Mouse (Mus musculus) limb, embryonic 10.5 days (tissue): ENCODE data around the gene Lrig1. TPM values are rescaled to one million over a fixed set of nuclear protein-coding genes. Genes with fewer than 3 reads are reported as not detected.

Source experiments
- DNase-seq: peaks from one replicate; pipeline ENCODE4 v3.0.0-alpha.2; 2017; ENCODE audit warnings: low spot score
- H3K27ac ChIP-seq: fragments of 300-500 bp; sonication (generic); 2 replicates; pipeline ENCODE4 v1.5.1; 2016; ENCODE audit warnings: mild to moderate bottlenecking
- H3K27me3 ChIP-seq: fragments of 300-500 bp; sonication (generic); 2 replicates; pipeline ENCODE4 v1.6.1; 2016; ENCODE audit warnings: low read depth, mild to moderate bottlenecking; ENCODE audit not compliant: poor library complexity, severe bottlenecking
- H3K36me3 ChIP-seq: fragments of 300-500 bp; sonication (generic); 2 replicates; pipeline ENCODE4 v1.6.1; 2016; ENCODE audit warnings: mild to moderate bottlenecking, moderate library complexity
- H3K4me1 ChIP-seq: fragments of 300-500 bp; sonication (generic); 2 replicates; pipeline ENCODE4 v1.6.1; 2016
- H3K4me3 ChIP-seq: fragments of 300-500 bp; sonication (generic); 2 replicates; pipeline ENCODE4 v1.5.1; 2016; ENCODE audit warnings: mild to moderate bottlenecking, moderate library complexity
- H3K9me3 ChIP-seq: fragments of 300-500 bp; sonication (generic); replicated peaks from 2 replicates; pipeline ENCODE4 v1.6.1; 2016; ENCODE audit warnings: mild to moderate bottlenecking
- WGBS: fragments of 180-500 bp; shearing (Covaris S2); methylation state at CpG from one replicate; pipeline ENCODE4 v1.1.7; 2016; 5-methylcytosine and 5-hydroxymethylcytosine counted together
- polyA plus RNA-seq: library from polyadenylated mRNA; unstranded; fragments of >200 nt; fragmentation: Nextera tagmentation; extraction: Ambion mirVana; gene quantifications from 2 replicates; pipeline ENCODE4 v1.2.1, GENCODE M21; 2016

The Lrig1 gene
- polyA plus RNA-seq, 1 experiment from 2014 or later, result 15.7 TPM

DNA sequence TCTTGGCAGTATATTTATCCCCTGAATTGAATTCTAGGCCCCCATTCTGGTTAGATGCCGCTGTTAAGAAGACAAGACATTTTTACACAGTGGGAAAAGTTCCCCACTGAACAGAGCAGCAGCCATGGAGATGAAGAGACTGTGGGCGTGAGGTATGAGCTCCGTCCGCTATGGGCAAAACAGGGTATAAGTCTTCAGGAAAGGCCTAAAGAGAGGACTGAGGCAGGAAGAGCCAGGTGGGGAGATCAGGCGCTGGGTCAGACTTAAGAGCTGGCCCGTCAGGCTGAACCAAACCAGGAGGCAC, 68.2 kb downstream of the Lrig1 start:
- Histone ChIP-seq H3K27ac (0 out of 2 replicates have a peak overlapping the region, but pooled peaks have one; percentile 37), H3K4me1 (peaks cover 70% of the 10 kb centered on the region), H3K27me3 (peaks cover 28% of the 10 kb centered on the region; the same call in 1 of the 2 replicates), H3K9me3 (no peaks in the 10 kb centered on the region), H3K36me3 (peaks cover 5% of the 10 kb centered on the region; the same call in 1 of the 2 replicates), H3K4me3 (no peak overlapping the region)
- DNase-seq, result no peak
- 94% methylated on average over 6 of the region's 6 CpGs for WGBS

DNA sequence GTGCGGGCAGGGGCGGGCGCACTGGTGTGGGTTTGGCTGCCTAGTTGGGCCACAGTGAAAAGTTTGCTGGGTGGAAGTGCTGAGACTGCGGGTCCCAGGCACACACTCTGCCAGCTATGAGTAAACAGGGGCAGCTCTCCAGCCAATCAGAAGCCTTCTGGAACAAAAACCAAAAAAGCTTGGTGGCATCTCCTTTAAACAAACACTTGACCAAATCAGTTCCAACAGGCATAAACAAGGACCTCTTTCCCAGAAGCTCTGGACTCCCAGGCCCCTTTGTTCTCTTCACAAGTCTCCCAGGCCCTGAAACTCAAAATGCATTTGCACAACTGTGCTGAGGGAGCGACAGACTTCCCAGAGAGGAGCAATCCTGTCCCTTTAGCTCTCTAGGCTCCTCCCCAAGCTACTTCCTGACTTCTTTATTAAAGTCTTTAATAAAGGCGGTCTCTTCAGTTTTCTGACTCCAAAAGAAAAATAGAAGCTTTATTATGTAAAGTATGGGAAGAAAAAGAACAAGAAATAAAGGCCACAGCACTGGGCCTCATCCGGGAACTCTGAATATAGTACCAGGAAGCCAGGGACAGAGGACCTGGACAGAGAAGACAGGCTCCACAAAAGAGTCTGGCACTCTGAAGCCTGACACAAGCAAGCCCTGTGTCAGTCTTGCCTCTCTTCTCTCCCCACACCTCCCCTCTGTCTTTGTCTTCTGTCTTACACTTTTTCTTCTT, 68.7 kb downstream of the Lrig1 start:
- H3K4me3 ChIP-seq, result no peak overlapping the region
- H3K9me3 ChIP-seq, result no peaks in the 10 kb centered on the region
- H3K4me1 ChIP-seq, result peaks cover 74% of the 10 kb centered on the region
- peaks cover 28% of the 10 kb centered on the region; the same call in 1 of the 2 replicates for H3K27me3 ChIP-seq
- peak overlapping the region; percentile 37; the same call in 1 of the 2 replicates for H3K27ac ChIP-seq
- WGBS, result 71% methylated on average over 7 of the region's 7 CpGs
- no peak for DNase-seq
- H3K36me3 ChIP-seq, result peaks cover 6% of the 10 kb centered on the region; the same call in 1 of the 2 replicates

DNA sequence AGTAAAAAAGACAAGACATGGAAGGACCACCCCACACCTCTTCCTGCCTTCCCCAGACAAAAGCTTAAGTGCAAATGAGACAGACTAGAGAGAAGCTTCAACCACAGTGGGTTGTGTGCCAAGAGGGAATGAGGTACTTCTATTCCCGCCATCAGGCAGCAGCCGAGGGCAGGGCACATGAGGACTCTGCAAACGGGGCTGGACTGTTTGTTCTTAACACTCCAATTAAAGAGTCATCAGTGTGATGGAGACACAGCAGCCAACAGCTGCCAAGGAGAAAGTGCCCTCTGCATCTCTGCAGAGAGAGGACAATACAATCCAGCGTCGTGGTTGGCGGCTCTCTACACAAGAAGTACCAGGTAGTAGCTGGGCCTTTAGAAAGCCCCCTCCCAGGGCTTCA, 71.2 kb downstream of the Lrig1 start:
- H3K27me3 ChIP-seq, result peaks cover 40% of the 10 kb centered on the region
- no peaks in the 10 kb centered on the region for H3K9me3 ChIP-seq
- H3K27ac ChIP-seq, result peak overlapping the region; percentile 84
- H3K4me3 ChIP-seq, result no peak overlapping the region
- H3K4me1 ChIP-seq, result peaks cover 75% of the 10 kb centered on the region
- WGBS, result 65% methylated on average over 6 of the region's 6 CpGs
- H3K36me3 ChIP-seq, result peaks cover 28% of the 10 kb centered on the region
- no peak for DNase-seq

DNA sequence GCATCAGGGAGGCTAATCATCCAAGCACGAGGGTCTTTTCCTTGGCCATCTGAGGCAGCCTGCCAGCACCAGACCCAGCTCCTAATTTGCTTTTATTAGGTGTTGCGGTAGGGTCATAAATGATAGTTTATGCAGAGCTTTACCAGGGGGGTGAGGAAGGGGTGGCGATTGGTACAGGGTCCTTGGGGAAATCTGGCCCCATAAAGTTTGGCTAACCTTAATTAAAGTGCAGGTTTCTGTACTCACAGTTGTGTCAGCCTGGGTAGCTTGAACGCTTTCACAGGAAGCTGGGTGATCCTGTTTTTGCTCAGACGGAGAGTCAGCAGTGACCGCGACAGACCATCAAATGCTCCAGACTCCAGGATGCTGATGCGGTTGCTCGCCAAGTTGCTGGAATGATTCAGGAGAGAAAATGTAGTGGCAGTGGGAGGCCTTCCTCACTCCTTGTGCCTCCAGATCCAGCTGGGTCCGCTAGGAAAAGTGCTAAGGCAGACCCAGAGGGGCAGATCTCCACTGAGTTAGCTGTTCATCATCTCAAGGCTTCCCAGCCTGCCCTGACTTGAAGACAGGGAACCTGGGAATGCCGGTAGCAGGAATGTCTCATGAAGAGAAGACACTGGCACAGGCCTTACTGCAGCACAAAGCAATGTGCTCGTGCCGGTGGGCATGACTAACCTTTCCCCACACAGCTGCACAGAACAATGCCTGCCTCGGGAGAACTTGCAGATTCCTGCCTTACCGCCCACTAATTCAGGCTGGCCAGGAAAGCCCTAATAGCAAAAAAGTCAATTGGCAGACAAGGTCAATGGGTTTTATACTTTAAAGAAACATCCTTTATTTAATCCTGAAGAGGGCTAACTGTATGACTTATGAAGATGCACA, 72.0 kb downstream of the Lrig1 start:
- Histone ChIP-seq H3K4me1 (peaks cover 75% of the 10 kb centered on the region), H3K36me3 (peaks cover 35% of the 10 kb centered on the region), H3K4me3 (peak overlapping the region; percentile 18), H3K9me3 (no peaks in the 10 kb centered on the region), H3K27ac (peak overlapping the region; percentile 84), H3K27me3 (peaks cover 43% of the 10 kb centered on the region)
- WGBS, result 28% methylated on average over 15 of the region's 15 CpGs
- DNase-seq, result peak; percentile 70

DNA sequence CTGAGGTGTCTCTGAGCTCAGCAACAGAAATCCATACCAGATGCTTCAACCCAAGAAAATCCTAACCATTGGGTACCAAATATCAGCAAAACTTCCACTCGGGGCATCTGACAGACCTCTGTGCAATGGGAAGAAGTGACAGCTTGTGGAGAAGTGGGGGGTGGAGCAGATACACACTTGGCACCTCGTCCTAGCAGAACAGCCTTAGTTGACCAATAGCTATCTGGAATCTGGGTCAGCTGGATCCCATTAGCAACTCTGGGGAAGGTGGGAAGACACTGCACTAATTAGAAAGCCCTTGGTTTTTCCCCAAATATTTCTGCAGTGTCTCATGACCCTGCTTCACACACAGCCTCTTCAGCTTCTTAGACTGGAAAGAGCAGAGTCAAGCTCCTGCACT, 73.2 kb downstream of the Lrig1 start:
- DNase-seq, result no peak
- Histone ChIP-seq H3K27me3 (peaks cover 45% of the 10 kb centered on the region), H3K27ac (peak overlapping the region; percentile 66), H3K36me3 (peaks cover 47% of the 10 kb centered on the region), H3K4me1 (peaks cover 71% of the 10 kb centered on the region), H3K9me3 (no peaks in the 10 kb centered on the region), H3K4me3 (no peak overlapping the region)
- 28% methylated on average over 2 of the region's 2 CpGs for WGBS

DNA sequence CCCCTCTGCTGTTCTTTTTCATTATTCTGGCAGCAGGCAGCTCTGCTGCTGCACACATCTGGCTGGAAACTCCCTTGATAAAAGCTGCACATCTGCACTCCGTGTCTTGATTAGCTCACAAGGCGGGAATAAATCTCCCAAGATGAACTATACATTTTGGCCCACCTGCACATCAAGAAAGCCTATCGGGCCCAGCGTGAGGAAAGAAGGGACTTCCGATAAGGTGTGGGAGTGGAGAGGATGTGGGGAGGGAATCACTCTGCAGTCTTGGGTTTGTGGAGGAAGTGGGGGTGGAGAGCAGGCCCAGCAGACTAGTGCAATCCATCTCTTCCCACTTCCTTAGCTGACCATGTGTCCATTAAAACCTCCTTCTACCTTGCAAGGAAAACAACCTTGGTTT, 74.1 kb downstream of the Lrig1 start:
- H3K9me3 ChIP-seq, result no peaks in the 10 kb centered on the region
- H3K4me1 ChIP-seq, result peaks cover 64% of the 10 kb centered on the region
- peaks cover 56% of the 10 kb centered on the region for H3K36me3 ChIP-seq
- no peak overlapping the region for H3K4me3 ChIP-seq
- peaks cover 41% of the 10 kb centered on the region for H3K27me3 ChIP-seq
- 40% methylated on average over 5 of the region's 5 CpGs for WGBS
- DNase-seq, result no peak
- peak overlapping the region; percentile 66 for H3K27ac ChIP-seq

DNA sequence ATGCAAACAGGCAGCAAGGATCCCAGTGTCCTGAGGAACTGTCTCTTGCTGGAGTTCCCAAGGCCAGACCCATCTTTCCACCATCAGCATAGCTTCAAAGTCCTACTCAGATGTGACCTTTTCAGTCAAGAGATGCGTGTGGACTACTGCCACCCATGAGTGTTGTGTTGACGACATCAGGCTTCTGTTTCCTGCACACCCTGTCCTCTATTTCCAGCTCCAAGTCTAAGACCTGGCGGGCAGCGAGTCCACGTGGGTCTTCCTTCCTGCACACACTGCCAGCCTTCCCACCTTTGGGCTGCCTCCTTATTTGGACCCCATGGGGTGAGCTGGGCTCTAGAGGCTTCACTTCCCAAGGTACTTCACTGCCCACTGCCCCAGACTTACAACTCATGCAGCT, 75.4 kb downstream of the Lrig1 start:
- no peak for DNase-seq
- peaks cover 66% of the 10 kb centered on the region for H3K36me3 ChIP-seq
- H3K9me3 ChIP-seq, result no peaks in the 10 kb centered on the region
- H3K27ac ChIP-seq, result 0 out of 2 replicates have a peak overlapping the region, but pooled peaks have one; percentile 31
- peaks cover 30% of the 10 kb centered on the region for H3K27me3 ChIP-seq
- 88% methylated on average over 5 of the region's 5 CpGs for WGBS
- H3K4me3 ChIP-seq, result no peak overlapping the region
- peaks cover 57% of the 10 kb centered on the region for H3K4me1 ChIP-seq

DNA sequence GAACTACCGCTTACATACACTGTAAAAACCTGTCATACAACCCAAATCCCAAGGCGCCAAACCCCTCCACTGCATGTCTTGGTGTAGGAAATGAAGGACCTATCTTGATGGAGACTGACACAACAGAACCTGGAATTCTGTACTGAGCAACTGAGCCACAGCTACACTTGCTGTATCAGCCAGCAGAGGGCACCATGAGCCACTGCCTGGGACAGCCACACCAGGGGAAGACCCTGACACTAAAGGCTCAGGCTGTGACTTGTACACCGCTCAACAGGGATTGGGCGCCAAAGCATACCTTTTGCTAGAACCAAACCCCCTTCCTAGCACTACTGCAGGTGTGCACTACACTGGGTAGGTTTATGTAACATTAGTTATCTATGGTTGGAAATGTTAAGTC, 77.0 kb downstream of the Lrig1 start:
- Histone ChIP-seq H3K9me3 (no peaks in the 10 kb centered on the region), H3K27ac (no peak overlapping the region), H3K4me1 (peaks cover 56% of the 10 kb centered on the region), H3K27me3 (peaks cover 19% of the 10 kb centered on the region), H3K4me3 (no peak overlapping the region), H3K36me3 (peaks cover 80% of the 10 kb centered on the region)
- DNase-seq, result peak; percentile 76
- 76% methylated on average over 4 of the region's 4 CpGs for WGBS

DNA sequence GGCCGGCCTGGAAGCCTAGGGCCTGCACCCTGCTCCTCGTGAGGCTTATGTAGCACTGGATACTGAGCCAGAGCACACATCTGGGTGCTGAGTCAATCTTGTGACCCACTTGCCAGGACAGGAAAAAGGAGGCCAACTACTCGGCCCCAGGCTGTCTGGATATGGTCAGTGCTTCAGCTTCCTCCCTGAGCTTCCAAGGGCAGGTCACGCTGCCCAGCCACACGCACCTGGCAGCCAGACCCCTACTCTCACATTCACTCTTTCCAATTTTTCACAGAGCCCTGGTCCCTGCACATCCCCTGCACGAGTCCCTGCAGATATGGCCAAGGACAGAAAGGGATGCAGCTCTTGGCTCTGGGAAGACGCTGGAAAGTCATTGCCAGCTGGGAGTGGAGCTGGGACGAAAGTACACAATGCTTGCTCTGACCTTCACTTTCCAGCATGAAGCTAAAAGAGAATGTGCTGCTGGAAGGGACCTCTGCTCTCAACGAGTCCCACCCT, 79.1 kb downstream of the Lrig1 start:
- Histone ChIP-seq H3K9me3 (no peaks in the 10 kb centered on the region), H3K4me1 (peaks cover 41% of the 10 kb centered on the region), H3K27ac (0 out of 2 replicates have a peak overlapping the region, but pooled peaks have one; percentile 8), H3K36me3 (peaks cover 96% of the 10 kb centered on the region), H3K4me3 (no peak overlapping the region), H3K27me3 (peaks cover 19% of the 10 kb centered on the region)
- DNase-seq, result no peak
- 82% methylated on average over 9 of the region's 9 CpGs for WGBS

DNA sequence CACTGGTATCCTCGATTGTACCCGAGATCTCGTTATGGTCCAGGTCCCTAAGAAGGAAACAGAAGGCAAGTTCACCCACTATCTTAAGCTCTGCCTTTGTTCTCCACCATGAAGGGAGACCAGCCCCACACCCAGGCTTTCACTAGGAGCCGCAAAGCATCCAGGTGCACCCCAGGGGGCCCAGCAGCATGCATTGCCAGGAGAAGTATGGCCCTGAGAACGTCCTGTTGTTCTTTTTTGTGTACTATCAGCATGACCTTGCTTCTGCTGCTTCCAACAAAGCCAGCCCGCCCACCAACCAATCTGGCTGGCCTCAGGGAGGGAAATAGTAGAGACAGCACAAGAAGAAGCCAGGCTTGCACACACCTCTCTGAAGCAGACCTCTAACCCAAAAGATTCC, 79.7 kb downstream of the Lrig1 start:
- Histone ChIP-seq H3K36me3 (peaks cover 97% of the 10 kb centered on the region), H3K9me3 (no peaks in the 10 kb centered on the region), H3K27me3 (peaks cover 19% of the 10 kb centered on the region), H3K4me1 (peaks cover 35% of the 10 kb centered on the region), H3K27ac (0 out of 2 replicates have a peak overlapping the region, but pooled peaks have one; percentile 11), H3K4me3 (no peak overlapping the region)
- no peak for DNase-seq
- 86% methylated on average over 6 of the region's 6 CpGs for WGBS

DNA sequence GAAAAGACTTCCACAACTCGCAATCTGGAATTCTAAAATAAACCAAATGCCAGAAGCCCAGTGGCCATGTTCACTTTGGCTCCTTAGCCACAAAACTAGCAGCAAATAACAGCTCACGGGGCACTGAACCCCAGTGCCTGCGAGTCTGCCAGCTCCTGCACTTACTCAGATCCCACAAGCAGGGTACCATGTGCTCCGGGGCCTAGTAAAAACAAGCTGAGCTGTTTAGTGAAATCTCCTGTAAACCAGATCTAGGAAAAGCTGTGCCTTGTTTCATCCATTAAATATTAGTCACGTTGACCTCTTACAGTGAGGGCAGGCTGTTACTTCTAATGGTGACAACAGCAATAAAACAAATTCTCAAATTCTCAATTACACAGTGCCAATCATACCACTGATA, 81.3 kb downstream of the Lrig1 start:
- Histone ChIP-seq H3K4me3 (no peak overlapping the region), H3K27me3 (peaks cover 6% of the 10 kb centered on the region), H3K27ac (no peak overlapping the region; the same call in 1 of the 2 replicates), H3K36me3 (peaks cover 96% of the 10 kb centered on the region), H3K9me3 (no peaks in the 10 kb centered on the region), H3K4me1 (peaks cover 28% of the 10 kb centered on the region)
- 86% methylated on average over 5 of the region's 5 CpGs for WGBS
- no peak for DNase-seq

DNA sequence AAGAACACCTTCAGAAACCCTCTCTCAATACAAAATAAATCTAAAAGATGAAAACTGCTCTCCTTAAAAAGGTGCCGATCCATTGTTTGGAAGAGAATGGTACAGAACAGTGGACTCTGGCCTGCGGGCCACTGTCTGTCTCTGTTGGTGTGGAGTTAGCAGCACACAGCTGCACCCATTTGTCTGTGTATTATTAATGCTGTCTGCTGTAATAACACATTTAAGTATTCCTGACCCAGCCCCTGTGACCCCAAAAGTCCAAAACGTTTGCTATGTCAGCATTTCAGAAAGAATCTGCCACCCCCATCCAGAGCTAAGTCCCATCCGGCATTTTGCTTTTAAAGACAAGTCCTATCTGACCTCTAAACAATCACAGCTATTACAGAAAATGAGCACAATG, 84.0 kb downstream of the Lrig1 start:
- Histone ChIP-seq H3K9me3 (no peaks in the 10 kb centered on the region), H3K27ac (no peak overlapping the region), H3K4me1 (peaks cover 34% of the 10 kb centered on the region), H3K36me3 (peaks cover 98% of the 10 kb centered on the region), H3K27me3 (no peaks in the 10 kb centered on the region; the same call in 1 of the 2 replicates), H3K4me3 (no peak overlapping the region)
- DNase-seq, result no peak
- WGBS, result 84% methylated on average over 4 of the region's 4 CpGs

DNA sequence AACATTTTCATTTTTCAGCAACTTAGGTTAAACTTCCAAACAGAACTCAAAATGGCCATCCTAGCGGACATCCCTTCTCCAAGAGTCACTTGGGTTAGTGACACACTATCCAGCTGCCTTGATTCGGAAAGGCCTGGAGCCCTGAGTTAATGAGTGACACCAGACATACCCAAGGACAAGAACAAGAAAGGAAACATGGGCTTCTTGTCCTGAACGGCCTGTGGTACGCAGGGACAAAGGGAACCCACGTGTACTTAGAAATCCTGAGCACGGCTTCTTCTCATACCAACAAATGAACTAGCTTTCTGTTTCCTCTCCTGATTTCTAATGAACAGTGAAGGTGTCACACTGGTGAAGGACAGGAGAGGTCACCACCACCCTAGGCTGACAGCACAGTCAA, 85.6 kb downstream of the Lrig1 start:
- H3K27me3 ChIP-seq, result no peaks in the 10 kb centered on the region
- H3K36me3 ChIP-seq, result peaks cover 98% of the 10 kb centered on the region
- H3K9me3 ChIP-seq, result no peaks in the 10 kb centered on the region
- DNase-seq, result no peak
- WGBS, result 94% methylated on average over 6 of the region's 6 CpGs
- H3K4me3 ChIP-seq, result no peak overlapping the region
- no peak overlapping the region for H3K27ac ChIP-seq
- H3K4me1 ChIP-seq, result peaks cover 27% of the 10 kb centered on the region
